Mouse (Mus musculus) liver, postnatal 0 days (tissue): Measurements from ENCODE around the gene Olfr389.

Source experiments
- CTCF ChIP-seq: sonication (generic); IDR thresholded peaks from 2 replicates; pipeline ENCODE4 v1.5.1; 2016; ENCODE audit warnings: antibody characterized with exemption, low read depth
- EP300 ChIP-seq: IDR thresholded peaks from 2 replicates; pipeline ENCODE4 v1.6.1; 2016; ENCODE audit warnings: antibody characterized with exemption, low read depth, mild to moderate bottlenecking

DNA sequence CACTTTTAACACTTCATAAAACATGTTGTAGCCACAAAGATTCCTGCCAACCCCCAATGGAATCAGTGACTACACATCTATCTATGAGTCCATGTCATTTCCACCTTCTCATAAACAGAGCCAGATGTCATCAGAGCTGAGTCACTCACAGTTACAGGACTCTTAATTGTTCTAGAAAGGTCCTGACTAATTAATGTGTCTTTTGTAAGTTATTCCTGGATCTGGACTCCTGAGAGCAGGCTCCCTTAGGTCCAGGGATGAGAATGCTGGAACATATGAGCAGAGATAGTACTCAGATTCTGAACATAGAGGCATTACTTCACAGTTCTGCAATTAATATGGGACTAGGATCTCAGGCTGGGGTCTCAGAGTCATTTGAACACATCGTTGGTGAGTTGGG is 2.2 kb upstream of the Olfr389 start, which contains the start of gene Olfr390:
- TF ChIP-seq CTCF (no peak), EP300 (no peak)
